Mouse (Mus musculus) cerebellum, postnatal 36 days (tissue): ENCODE measurements around the gene Armc12.
"Not testable (repeated sequence)": the region's sequence is repeated elsewhere in the genome, so short reads cannot be mapped to it uniquely, and the experiment has no call there.

ENCODE experiments used
- DNase-seq, 2 experiments: peaks; one replicate each; pipeline ENCODE4 v3.0.0; 2021 to 2022; ENCODE audit warnings: mixed read lengths in 2 of 2

Gene Armc12

DNA sequence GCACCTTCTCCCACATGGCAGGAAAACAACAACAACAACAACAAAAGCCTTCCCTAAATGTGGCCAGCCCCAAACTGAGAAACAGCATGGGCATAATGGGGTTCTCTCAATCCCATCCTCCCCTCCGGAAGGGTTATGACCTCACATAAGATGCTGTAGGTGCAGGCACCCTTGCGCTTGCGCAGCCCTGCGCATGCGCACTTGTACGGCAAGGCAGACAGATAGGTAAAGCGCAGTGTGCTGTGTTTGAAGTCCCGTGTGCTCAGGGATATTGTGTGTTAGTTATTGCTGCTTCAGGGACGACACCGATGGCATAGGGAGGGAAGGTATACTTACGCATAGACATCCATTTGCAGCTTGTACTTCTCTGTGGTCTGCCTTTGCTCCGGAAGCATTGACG lies 2.7 kb downstream of the Armc12 start:
- DNase-seq, result no peak

DNA sequence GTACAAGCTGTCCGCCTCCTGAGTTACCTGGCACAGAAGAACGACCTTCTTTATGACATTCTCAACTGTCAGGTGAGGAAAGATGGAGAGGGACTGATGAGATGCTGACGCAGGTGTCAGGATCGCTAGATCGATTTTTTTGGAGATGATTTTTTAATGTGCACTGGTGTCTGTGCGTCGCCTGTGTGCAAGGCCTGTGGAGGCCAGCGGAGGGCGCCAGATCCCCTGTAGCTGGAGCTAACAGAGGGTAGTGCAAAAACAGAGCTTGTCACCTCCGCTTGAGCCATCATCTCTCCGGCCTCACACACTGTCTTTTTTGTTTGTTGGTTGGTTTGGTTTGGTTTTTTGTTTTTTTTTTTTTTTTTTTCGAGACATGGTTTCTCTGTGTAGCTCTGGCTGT lies 7.3 kb downstream of the Armc12 start:
- no peak for DNase-seq

DNA sequence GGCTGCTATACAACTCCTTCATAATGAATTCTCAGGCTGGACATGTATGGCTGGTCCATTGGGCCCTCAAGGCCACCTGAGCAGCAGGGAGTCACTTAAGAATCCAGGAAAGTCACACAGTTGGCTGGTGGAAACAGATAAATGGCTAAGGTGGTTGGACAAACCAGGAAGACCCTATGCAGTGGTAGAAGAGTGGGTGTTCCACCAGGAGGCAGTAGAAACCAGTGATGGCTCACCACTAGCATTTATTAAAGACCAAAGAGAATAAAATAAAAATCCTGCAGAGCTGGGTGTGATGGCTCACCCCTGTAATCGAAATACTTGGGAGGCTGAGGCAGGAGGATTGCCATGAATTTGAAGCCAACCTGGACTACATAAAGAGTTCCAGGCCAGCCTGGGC lies 16.3 kb downstream of the Armc12 start:
- no peak for DNase-seq

DNA sequence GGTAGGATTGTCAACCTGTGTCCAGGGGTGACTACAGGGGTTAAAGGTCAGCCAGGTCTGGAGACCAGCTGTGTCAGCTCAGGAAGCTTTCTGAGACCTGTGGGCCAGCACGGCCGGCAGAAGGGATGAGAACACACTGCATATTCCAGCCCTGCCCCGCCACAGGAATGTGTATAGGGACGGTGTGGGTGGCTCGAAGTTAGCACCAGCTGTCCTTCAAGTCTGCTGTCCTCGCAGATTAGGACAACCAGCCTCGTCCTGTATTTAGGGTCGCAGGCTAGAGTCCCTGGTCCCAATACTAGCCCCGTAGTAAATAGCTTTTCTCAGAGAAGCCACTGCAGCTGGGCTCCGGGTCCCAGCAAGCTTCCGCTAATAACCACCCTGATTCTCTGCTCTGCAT lies 17.9 kb downstream of the Armc12 start:
- DNase-seq, result no peak

DNA sequence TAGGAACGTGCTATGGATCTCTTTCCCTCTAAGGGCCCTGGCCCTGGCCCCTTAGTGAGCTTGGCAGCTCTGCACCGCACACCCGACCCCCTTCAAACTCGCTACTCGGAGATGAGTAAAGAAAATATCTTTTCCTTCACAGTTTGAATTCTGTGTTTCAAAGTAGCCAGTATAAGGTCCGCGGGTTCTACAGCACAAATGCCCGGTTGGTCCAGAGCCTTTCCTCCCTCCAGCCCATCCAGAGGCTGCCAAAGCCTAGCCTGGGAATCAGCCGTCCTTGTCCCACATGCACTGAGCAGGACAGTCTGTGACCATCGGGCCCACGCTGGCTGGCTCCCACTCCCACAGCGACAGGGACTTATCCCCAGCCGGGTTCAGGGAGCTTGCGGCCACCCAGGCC lies 18.5 kb downstream of the Armc12 start, which contains the start of gene Clpsl2:
Clpsl2 (plus strand) TSS at position 301 of the 400 bp plus-strand sequence.
- DNase-seq, result no peak

DNA sequence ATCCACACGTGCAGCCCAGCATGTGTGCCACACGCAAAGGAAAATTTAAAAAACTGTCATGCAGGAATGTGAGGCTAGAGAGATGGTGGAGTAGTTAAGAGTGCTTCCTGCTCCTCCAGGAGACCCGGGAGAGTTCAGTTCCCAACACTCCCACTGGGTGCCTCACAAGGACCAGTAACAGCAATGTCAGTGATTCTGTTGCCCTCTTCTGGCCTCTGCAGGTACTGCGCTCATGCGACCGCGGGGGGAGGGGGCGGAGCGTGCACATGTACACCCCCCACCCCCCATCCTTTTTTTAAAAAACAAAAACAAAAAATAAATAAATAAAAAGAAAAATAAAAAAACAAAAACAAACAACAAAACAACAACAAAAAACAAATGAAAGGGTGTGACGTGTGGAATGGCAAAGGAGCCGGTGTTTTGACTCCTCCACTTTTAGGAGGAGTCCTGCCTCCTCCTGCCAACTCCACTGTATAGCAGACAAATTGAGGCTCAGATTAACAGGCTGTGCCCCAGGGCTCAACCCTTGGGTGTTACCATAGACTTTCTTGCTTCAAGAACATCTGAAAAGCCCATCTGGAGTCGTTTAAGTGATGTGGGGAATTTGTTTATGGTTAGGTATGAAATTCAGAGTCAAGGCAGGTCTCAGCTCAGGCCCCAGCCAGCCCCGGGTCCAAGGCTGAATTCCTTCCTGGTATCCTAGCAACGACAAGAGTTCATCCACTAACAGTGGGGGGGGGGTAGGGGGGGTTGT lies 22.6 kb downstream of the Armc12 start:
- peak; percentile 57 to 66 for DNase-seq

DNA sequence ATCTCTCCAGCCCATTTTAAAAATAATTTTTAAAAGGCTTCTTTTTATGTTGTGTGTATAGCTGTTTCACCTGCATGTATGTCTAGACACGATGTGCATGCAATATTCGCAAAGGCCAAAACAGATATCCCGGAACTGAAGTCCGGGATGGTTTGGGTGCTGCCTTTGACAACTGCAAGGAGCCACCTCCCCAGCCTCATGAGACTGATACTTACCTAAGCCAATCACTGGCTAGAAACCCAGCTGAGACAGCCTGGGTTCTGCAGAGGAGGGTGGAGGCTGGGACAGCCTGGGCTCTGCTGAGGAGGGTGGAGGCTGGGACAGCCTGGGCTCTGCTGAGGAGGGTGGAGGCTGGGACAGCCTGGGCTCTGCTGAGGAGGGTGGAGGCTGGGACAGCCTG lies 23.4 kb downstream of the Armc12 start:
- not testable (repeated sequence) for DNase-seq

DNA sequence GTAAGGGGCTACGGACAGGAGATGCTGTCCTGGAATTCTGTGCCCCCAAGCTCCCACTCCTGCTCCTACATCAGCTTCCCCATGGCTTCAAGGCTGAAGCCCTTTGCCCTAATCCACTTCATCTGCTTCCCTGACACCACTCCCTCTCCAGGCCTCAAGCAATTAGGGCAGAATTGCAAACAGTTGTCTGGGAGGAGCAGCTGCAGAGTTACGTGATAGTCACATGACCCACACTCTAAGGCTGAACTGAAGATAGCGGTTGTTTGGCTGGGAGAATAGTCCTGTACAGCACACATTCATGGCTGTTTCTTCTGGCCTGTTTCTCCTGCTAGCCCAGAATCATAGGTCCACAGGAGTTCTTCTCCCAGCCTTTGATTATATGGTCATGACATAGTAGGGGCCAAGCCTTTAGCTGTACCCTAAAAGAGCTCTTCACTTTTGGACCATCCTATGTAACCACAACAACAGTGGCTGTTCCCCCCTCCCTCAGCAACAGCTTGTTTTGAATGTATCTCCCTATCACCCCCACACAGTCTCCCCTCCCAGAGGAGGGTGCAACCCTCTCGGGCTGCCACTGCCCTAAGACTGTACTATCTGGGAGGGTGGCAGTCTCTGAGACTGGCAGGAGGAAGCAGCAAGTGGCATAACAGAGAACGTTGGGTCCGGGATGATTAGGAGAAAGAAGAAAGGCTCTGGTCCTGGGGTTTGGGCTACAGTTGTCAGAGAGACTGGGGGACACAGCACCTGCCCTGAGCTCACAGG lies 26.2 kb downstream of the Armc12 start:
- DNase-seq, result no peak

DNA sequence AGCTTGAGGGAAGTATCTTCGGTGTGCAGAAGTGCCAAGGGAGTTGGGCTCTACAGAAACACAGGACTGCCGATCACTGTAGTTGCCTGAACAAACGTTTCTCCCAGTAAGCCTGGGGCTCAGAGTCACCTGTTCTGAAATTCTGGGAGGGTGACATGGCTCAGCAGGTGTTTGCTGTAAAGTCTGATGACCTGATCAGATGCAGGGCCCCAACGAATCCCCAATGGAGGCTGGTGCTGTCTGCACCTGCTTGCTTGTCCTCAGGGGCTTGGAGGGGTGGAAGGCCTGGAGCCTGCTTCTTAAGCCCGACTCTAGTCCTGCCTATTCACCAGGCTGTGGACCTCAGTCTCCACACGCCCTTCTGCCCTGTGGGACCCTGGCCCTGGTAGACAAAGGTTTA lies 27.2 kb downstream of the Armc12 start:
- DNase-seq, result no peak

DNA sequence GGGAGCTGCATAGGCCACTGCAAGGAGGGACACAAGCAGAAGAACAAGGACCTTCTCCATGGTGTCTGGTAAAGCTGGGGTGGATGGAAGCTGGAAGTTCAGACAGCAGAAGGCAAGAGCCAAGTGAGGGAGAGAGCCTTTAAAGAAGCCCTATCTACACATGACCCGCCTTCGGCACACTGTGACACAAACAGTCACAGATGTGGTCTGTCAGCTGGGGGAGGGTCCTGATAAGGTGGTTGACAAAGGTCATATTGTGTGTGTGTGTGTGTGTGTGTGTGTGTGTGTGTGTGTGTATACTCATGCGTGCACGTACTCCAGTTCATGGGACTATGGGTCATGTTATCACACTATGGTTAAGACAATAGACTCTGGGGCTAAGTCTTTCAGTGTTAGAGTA lies 30.0 kb downstream of the Armc12 start, which contains the start of gene Clps:
Clps (minus strand) TSS at position 169 of the 400 bp plus-strand sequence.
- no peak for DNase-seq

DNA sequence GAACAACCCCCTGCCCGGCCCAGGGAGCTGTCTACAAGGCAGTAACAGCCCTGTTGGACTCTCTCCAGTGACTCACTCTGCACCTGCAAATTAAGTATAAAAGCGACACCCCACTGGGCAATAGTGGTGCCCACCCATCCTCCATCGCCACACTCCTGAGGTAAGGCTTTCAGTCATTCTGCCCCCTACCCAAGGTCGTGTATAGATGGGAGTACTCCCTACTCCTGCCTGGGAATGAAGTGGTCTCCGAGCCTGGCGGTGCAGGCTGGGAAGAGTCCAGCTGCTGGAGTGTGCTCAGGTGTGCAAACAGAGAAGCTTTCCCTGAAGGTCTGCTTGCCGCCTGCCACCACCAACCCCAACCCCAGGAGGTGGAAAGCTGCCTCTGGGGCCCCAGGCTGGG lies 31.0 kb downstream of the Armc12 start:
- no peak for DNase-seq

DNA sequence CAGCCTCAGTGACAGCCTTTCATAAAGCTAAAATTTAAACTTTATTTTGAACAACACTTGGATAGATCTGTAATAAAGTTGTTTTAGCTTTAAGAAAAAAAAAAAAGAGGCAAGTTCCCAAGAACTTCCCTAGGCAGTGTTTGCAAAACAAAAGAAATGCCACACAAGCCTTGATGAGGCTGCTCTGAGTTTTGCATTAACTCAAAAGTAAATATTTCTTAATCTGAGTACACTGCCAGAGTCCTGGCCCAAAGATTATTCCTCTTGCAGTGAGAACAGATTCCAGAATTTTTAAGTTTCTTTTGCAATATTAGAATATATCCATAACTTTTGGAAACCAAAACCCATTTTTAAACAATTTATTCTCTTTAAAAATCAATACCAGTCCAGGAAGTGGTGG lies 34.6 kb downstream of the Armc12 start:
- no peak for DNase-seq

DNA sequence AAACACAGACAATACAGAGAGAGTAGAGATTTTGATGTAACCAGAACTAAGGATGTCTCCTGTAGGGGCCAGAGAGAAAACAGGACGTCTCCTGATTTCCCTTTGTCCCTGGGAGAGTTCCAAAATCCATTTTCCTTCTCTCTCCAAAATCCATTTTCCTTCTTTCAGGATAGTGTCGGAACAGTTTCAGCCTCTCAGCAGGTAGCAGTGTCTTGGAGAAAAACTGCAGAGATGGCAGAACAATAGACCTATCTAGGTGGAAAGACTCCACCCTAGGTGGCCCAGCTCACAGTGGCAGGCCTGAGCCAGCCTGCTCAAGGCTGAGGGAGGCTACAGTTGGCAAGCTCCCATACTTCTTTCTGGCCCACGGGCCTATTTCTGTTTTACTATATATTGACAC lies 36.9 kb downstream of the Armc12 start:
- DNase-seq, result no peak

DNA sequence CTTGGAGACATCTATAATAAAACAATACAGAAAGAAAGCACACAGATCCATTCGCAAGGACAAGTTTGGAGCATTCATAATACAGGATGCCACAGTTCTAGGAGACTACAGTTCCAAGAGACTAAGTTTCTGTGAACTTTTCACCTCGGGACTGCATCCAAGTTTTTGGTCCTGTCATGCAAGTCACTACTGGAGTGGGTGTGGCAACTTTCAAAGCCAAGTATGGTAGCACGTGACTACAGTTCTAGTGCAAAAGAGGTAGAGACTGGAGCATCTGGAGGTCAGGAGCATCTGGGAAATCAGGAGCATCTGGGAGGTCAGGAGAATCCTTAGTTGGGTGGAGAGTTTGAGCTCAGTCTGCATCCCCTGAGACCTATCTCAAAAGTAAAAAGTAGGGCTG lies 41.3 kb downstream of the Armc12 start:
- no peak for DNase-seq

DNA sequence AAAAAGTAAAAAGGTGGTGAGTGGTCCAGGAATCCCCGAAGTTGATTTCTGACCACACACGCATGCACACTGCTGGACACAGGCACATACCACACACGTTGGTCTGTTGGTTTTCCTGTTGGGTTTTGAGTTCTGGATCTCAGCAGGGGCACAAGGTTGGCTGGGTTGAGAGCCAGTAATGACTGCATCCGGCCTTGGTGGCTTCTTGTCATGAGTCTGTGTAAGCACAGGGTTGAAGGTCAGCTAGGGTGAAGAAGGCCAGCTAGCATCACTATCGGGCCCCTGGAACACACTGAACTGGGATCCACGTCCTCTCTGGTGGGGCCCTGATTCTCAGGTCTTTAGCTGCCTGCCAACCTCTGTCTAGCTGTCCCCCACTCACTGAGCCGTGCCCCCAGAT lies 41.9 kb downstream of the Armc12 start:
- no peak for DNase-seq

DNA sequence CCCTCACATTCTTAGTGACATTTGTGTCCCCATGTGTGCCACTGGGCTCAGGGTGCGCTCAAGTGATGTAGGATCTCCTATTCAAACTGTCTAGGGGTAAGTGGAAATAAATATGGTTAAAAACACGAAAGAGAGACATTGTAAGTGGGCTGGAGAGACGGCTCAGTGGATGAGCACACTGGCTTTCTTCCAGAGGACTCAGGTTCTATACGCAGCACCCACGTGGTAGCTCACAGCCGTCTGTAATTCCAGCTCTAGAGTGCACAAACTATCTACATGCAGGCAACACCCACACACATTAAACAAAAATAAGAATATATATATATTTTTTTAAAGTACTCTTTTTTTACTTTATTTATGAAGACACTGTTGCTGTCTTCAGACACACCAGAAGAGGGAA lies 42.3 kb downstream of the Armc12 start:
- no peak for DNase-seq

DNA sequence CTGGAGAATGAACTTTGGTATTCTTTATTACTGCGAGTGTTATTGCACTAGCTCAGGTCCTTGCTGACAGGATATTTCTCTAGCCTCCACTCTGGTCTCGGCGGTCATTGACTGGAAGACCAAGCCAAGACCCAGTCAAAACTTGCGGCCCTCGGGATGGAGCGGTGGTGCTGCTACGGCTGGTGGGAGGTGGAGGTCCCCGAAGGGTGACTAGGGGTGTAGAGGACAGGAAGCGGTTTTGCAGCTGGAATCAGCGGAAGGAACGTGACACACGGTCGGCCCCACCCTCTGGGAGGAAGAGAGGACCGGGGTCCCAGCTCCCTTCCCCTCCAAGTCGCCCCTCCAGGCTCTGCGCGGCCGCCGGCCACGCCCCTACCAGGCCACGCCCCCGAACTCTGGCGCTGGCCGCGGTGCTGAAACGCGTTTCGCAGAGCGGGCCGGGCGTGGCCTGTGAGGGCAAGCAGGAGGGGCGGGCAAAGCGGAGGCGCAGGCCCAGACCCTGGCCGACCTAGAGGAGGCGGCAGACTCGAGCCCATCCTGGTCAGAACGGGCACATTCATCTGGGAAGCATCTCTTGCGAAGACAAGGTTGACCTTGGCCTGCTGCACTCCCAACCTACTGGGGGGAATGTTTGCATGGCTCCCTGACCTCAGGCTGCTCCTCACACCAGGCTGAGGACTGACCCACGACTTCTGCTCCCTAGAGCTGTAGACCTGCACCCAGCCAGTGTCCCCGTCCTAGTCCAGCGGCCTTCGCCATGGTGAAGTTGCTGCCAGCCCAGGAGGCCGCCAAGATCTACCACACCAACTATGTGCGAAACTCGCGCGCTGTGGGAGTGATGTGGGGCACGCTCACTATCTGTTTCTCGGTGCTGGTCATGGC lies 44.9 kb downstream of the Armc12 start, which contains the start of gene Lhfpl5:
Lhfpl5 (plus strand) TSS at position 398 of the 882 bp plus-strand sequence.
- DNase-seq, result peak; percentile 33 to 49

DNA sequence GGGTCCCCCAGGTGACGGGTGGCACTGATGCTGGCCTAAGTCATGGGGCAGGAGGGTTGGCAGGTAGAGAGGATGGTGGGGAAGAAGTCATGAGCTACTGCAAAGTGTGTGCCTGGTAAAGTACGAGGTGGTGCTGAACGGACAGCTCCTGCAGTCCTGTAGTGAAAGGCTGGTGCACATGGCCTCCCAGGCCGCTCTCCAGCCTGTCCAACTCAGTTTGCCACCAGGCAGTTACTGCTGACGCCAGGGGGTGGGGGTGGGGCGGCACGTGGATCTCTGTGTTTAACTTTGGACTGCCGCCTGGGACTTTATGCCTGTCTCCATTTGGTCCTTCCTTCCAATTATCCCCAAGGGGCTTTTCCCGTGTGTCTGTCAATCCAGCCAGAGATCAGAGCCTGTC lies 49.8 kb downstream of the Armc12 start:
- DNase-seq, result no peak

DNA sequence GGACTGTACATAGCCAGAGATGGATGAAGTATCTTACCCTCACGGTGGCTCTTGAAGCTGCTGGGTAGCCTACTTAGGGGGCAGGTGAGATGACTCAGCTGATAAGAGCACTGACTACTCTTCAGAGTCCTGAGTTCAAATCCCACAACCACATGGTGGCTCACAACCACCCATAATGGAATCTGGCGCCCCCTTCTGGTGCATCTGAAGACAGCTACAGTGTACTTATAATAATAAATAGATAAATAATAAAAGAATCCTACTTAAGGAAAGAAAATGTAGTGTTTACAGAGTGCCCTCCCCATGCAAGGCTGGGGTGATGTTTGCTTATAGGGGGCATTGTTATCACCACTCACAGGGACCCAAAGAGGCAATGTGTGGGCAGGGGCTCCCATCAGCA lies 50.5 kb downstream of the Armc12 start:
- DNase-seq, result no peak

DNA sequence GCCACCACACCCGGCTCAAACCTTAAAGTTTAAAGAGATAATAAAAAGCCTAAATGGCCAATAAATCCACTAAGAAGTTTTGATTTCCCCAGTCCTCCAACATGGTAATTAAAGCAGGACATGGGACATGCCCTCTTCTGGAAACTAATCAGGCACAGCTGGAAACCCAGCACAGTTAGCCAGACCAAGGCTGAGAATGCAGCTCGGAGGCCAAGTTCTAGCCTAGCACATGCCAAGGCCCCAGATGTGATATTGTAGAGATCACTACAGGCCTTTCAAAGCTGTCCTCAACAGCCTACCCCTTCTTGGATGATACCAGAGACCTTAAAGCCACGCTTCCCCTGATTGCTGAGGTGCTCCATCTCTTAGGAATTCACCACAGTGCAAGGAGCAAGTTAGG lies 55.9 kb downstream of the Armc12 start:
- no peak for DNase-seq

DNA sequence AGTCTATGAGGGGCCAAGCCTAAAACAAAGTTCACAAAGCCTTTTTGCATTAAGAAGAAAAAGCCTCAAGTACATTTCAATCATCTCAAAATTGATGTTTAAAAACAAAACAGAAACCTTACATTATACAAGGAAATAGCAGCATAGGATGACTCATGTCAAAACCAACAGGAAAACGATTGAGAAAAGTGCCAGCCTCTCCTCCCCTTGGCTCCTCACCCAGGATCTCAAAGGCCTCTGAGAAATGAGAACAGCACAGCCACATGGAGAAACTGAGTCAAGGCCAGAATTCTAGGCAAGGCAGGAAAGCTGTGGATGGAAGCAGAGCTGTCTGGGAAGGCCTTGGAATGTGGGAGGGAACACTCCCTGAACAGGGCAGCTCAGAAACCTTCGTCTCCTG lies 58.0 kb downstream of the Armc12 start:
- no peak for DNase-seq
